8 mouse cellular contexts compared by ENCODE assay signal in genomic region chr4:148444250-148444967, GRCm38 (mm10). TPM values are rescaled to one million over a fixed set of nuclear protein-coding genes. Genes with fewer than 3 reads are reported as not detected.
A peak's percentile ranks its signal among the peaks of the same experiment; 100 is the strongest.
DNase-seq lines count a peak whose midpoint lies in the region; ATAC-seq and TF ChIP-seq lines count a peak whose summit lies in the region.

Gene Ubiad1, minus strand, starts transcription at chr4:148444771.

- H3K79me2 ChIP-seq in MEL (ENCODE audit: control insufficient read depth, insufficient read depth, low read length, poor library complexity) = peaks cover 24% of the 10 kb centered on the region

- no peak for TF ChIP-seq RAD21 in MEL (IDR thresholded peaks at IDR 0.05; ENCODE audit: low read depth, low read length)

- 0 out of 4 replicates have a peak, but pooled peaks of 1 of the 2 experiments have one; percentile 19 for TF ChIP-seq EP300 in MEL (IDR thresholded peaks at IDR 0.05; ENCODE audit: low read depth in 1 of 2, low read length in 2 of 2)
- TF ChIP-seq EP300 in lung, postnatal 0 days (IDR thresholded peaks at IDR 0.05) = no peak

- no peaks in the 10 kb centered on the region for H3K27me3 ChIP-seq in MEL (ENCODE audit: control insufficient read depth in 1 of 2, insufficient read depth in 2 of 2, low read length in 2 of 2)
- H3K27me3 ChIP-seq in cerebellum, adult 2 months (ENCODE audit: control insufficient read depth, insufficient read depth, low read length) = no peaks in the 10 kb centered on the region
- H3K27me3 ChIP-seq in lung, postnatal 0 days (replicated peaks; ENCODE audit: insufficient read depth, low read length) = no peaks in the 10 kb centered on the region

- WGBS in cerebellum, adult 2 months = under 1% methylated on average over 46 of the region's 46 CpGs
- WGBS in lung, postnatal 0 days = 3% methylated on average over 46 of the region's 46 CpGs

- H3K9ac ChIP-seq in MEL (ENCODE audit: control insufficient read depth, low read depth, low read length, poor library complexity, severe bottlenecking) = peak within 1 kb of the TSS; percentile 94
- peak within 1 kb of the TSS; percentile 76 for H3K9ac ChIP-seq in lung, postnatal 0 days (replicated peaks; ENCODE audit: low read depth)

- TF ChIP-seq POLR2A in MEL (IDR thresholded peaks at IDR 0.05; ENCODE audit: control insufficient read depth in 1 of 2, insufficient read depth in 1 of 2, low read depth in 1 of 2, low read length in 2 of 2, poor library complexity in 1 of 2) = peak; percentile 91 to 95
- peak; percentile 63 for TF ChIP-seq POLR2A in cerebellum, adult 2 months (IDR thresholded peaks at IDR 0.05; ENCODE audit: borderline replicate concordance, insufficient read depth, low read length)

- peaks cover 1 to 15% of the 10 kb centered on the region in 2 experiments; a peak in 3 of 4 replicates for H3K4me1 ChIP-seq in MEL (ENCODE audit: control insufficient read depth in 1 of 2, insufficient read depth in 2 of 2, low read length in 2 of 2)
- H3K4me1 ChIP-seq in cerebellum, adult 2 months (ENCODE audit: control insufficient read depth, insufficient read depth, low read length) = no peaks in the 10 kb centered on the region
- peaks cover 8% of the 10 kb centered on the region; the same call in 1 of the 2 replicates for H3K4me1 ChIP-seq in lung, postnatal 0 days (ENCODE audit: insufficient read depth, low read depth, low read length)

- no peak; a peak in 1 of 6 replicates for TF ChIP-seq CTCF in MEL (IDR thresholded peaks at IDR 0.05 in 2 of 3, conservative IDR thresholded peaks at IDR 0.05 in 1 of 3; ENCODE audit: control insufficient read depth in 1 of 3, insufficient read depth in 1 of 3, low read depth in 2 of 3, low read length in 3 of 3, poor library complexity in 1 of 3, severe bottlenecking in 1 of 3)
- no peak for TF ChIP-seq CTCF in cerebellum, adult 2 months (IDR thresholded peaks at IDR 0.05; ENCODE audit: borderline replicate concordance, insufficient read depth, low read depth, low read length)
- peak; percentile 35 for TF ChIP-seq CTCF in lung, postnatal 0 days (IDR thresholded peaks at IDR 0.05)

- peaks cover 0 to 8% of the 10 kb centered on the region in 2 experiments; a peak in 3 of 4 replicates for H3K36me3 ChIP-seq in MEL (ENCODE audit: control insufficient read depth in 1 of 2, insufficient read depth in 2 of 2, low read length in 2 of 2)
- H3K36me3 ChIP-seq in lung, postnatal 0 days (ENCODE audit: insufficient read depth, low read length) = no peaks in the 10 kb centered on the region

- peak; percentile 77 for ATAC-seq in lung, postnatal 0 days

- peak within 1 kb of the TSS; percentile 65 to 93 for H3K4me3 ChIP-seq in MEL (ENCODE audit: control insufficient read depth in 1 of 2, insufficient read depth in 1 of 2, low read depth in 2 of 2, low read length in 2 of 2)
- peak within 1 kb of the TSS; percentile 96 for H3K4me3 ChIP-seq in cerebellum, adult 2 months (replicated peaks; ENCODE audit: insufficient read depth, low read depth, low read length)
- peak within 1 kb of the TSS; percentile 84 for H3K4me3 ChIP-seq in lung, postnatal 0 days (ENCODE audit: low read depth, low read length)

- peak within 1 kb of the TSS; percentile 76 for H3K27ac ChIP-seq in MEL (ENCODE audit: control insufficient read depth, low read depth, low read length)
- H3K27ac ChIP-seq in cerebellum, adult 2 months (ENCODE audit: insufficient read depth, low read length) = peak within 1 kb of the TSS; percentile 91
- peak within 1 kb of the TSS; percentile 79 for H3K27ac ChIP-seq in lung, postnatal 0 days (ENCODE audit: low read length)

- H3K9me3 ChIP-seq in MEL (replicated peaks; ENCODE audit: insufficient read depth, low read length) = no peaks in the 10 kb centered on the region
- H3K9me3 ChIP-seq in lung, postnatal 0 days (ENCODE audit: low read length) = no peaks in the 10 kb centered on the region

- peak within 1 kb of the TSS; percentile 75 for H3K4me2 ChIP-seq in lung, postnatal 0 days (replicated peaks; ENCODE audit: low read depth, low read length)

- peak; percentile 87 for DNase-seq in MEL (ENCODE audit: low read depth, low spot score)
- DNase-seq in cerebellum, adult 2 months = peak; percentile 80 to 86
- DNase-seq in forelimb bud, embryonic 11.5 days (ENCODE audit: low read depth, low spot score) = peak; percentile 71
- peak; percentile 91 for DNase-seq in heart, postnatal 4 days
- peak; percentile 68 for DNase-seq in layer of hippocampus, adult 9-11 months
- peak; percentile 93 for DNase-seq in lung, postnatal 0 days (ENCODE audit: low spot score)
- peak; percentile 63 for DNase-seq in ovary, postnatal 10 days (ENCODE audit: low spot score)
- DNase-seq in thymus, postnatal 10 days (ENCODE audit: low spot score in 2 of 2) = peak; percentile 33 to 53

TF ChIP-seq in MEL, 35 proteins besides CTCF, POLR2A, EP300 and RAD21:
- TF ChIP-seq GATA1 (IDR thresholded peaks at IDR 0.05; ENCODE audit: low read depth, low read length) = no peak
- peak; percentile 87 for TF ChIP-seq HCFC1 (IDR thresholded peaks at IDR 0.05; ENCODE audit: low read depth, low read length)
- TF ChIP-seq MYB (IDR thresholded peaks at IDR 0.05; ENCODE audit: low read depth, low read length) = no peak
- TF ChIP-seq MAZ (IDR thresholded peaks at IDR 0.05; ENCODE audit: low read depth, low read length) = peak; percentile 60; the same call in 1 of the 2 replicates
- TF ChIP-seq MXI1 (IDR thresholded peaks at IDR 0.05; ENCODE audit: low read depth, low read length) = peak; percentile 68
- TF ChIP-seq NRF1 (IDR thresholded peaks at IDR 0.05; ENCODE audit: insufficient read depth, low read depth, low read length, poor library complexity, severe bottlenecking) = no peak
- TF ChIP-seq NELFE (IDR thresholded peaks at IDR 0.05; ENCODE audit: low read depth, low read length) = peak; percentile 88
- TF ChIP-seq MAX (IDR thresholded peaks at IDR 0.05; ENCODE audit: low read length) = no peak; the same call in 1 of the 2 replicates
- TF ChIP-seq TAL1 (IDR thresholded peaks at IDR 0.05; ENCODE audit: low read length) = no peak
- TF ChIP-seq SIN3A (IDR thresholded peaks at IDR 0.05; ENCODE audit: low read length) = peak; percentile 77
- TF ChIP-seq ZC3H11A (IDR thresholded peaks at IDR 0.05; ENCODE audit: low read depth, low read length) = no peak
- TF ChIP-seq GABPA (IDR thresholded peaks at IDR 0.05; ENCODE audit: low read depth, low read length) = no peak
- TF ChIP-seq USF1 (IDR thresholded peaks at IDR 0.05; ENCODE audit: low read depth, low read length) = no peak
- TF ChIP-seq ZMIZ1 (IDR thresholded peaks at IDR 0.05; ENCODE audit: low read depth, low read length) = peak; percentile 51
- no peak for TF ChIP-seq ELF1 (IDR thresholded peaks at IDR 0.05; ENCODE audit: low read depth, low read length)
- no peak for TF ChIP-seq SMC3 (IDR thresholded peaks at IDR 0.05; ENCODE audit: low read depth, low read length)
- TF ChIP-seq CHD1 (IDR thresholded peaks at IDR 0.05; ENCODE audit: low read depth, low read length) = no peak
- no peak for TF ChIP-seq ZNF384 (IDR thresholded peaks at IDR 0.05; ENCODE audit: low read depth, low read length)
- TF ChIP-seq RCOR1 (IDR thresholded peaks at IDR 0.05; ENCODE audit: low read depth, low read length) = no peak
- TF ChIP-seq POLR2AphosphoS2 (IDR thresholded peaks at IDR 0.05; ENCODE audit: low read length) = 0 out of 2 replicates have a peak, but pooled peaks have one; percentile 62
- TF ChIP-seq POLR2AphosphoS5 (IDR thresholded peaks at IDR 0.05; ENCODE audit: borderline replicate concordance, low read depth, low read length) = no peak
- no peak for TF ChIP-seq MEF2A (IDR thresholded peaks at IDR 0.05; ENCODE audit: extremely low read depth, insufficient replicate concordance, low read depth, low read length, poor library complexity, severe bottlenecking)
- 0 out of 2 replicates have a peak, but pooled peaks have one; percentile 65 for TF ChIP-seq TBP (IDR thresholded peaks at IDR 0.05; ENCODE audit: low read depth, low read length)
- peak; percentile 73 for TF ChIP-seq TCF12 (IDR thresholded peaks at IDR 0.05; ENCODE audit: low read depth, low read length)
- no peak for TF ChIP-seq E2F4 (IDR thresholded peaks at IDR 0.05; ENCODE audit: borderline replicate concordance, low read depth, low read length)
- 0 out of 2 replicates have a peak, but pooled peaks have one; percentile 38 for TF ChIP-seq MYC (IDR thresholded peaks at IDR 0.05; ENCODE audit: low read depth, low read length)
- TF ChIP-seq USF2 (IDR thresholded peaks at IDR 0.05; ENCODE audit: borderline replicate concordance in 1 of 2, insufficient read depth in 1 of 2, low read depth in 1 of 2, low read length in 2 of 2) = no peak
- TF ChIP-seq KAT2A (conservative IDR thresholded peaks at IDR 0.05; ENCODE audit: low read depth, low read length) = no peak; the same call in 1 of the 2 replicates
- TF ChIP-seq CHD2 (IDR thresholded peaks at IDR 0.05; ENCODE audit: low read length) = no peak
- TF ChIP-seq UBTF (IDR thresholded peaks at IDR 0.05; ENCODE audit: borderline replicate concordance, insufficient read depth, low read depth, low read length) = no peak
- TF ChIP-seq MAFK (IDR thresholded peaks at IDR 0.05; ENCODE audit: borderline replicate concordance, low read depth, low read length) = no peak
- no peak for TF ChIP-seq ETS1 (IDR thresholded peaks at IDR 0.05; ENCODE audit: low read depth, low read length)
- TF ChIP-seq JUND (IDR thresholded peaks at IDR 0.05; ENCODE audit: low read depth, low read length) = no peak
- no peak for TF ChIP-seq BHLHE40 (IDR thresholded peaks at IDR 0.05; ENCODE audit: borderline replicate concordance, low read depth, low read length)
- TF ChIP-seq ZKSCAN1 (IDR thresholded peaks at IDR 0.05; ENCODE audit: low read depth, low read length) = no peak

RNA-seq across cellular contexts. Expression of gene Ubiad1, which starts in this region (rescaled TPM):
- 17.1 and 19.4 TPM in 2 replicates for total RNA-seq in MEL (2012; rRNA removed)
- 10 to 100 TPM in 1 of 2 experiments, not detected in 1; 24.3 TPM for polyA plus RNA-seq in MEL (2012; ENCODE audit: insufficient read depth in 1 of 2, insufficient read length in 2 of 2, low read depth in 1 of 2, low replicate concordance in 2 of 2, missing spikeins in 1 of 2)
- 11.2 and 12.9 TPM in 2 replicates for polyA plus RNA-seq in cerebellum, adult 2 months (2012; rRNA removed)
- 10 to 100 TPM; 19.5 to 21.5 TPM for total RNA-seq in heart, postnatal 4 days (2021)
- 11.4 and 11.5 TPM in 2 replicates for polyA plus RNA-seq in lung, postnatal 0 days (2015; fragmentation: Nextera tagmentation; extraction: Ambion mirVana)

Comparison
In these comparisons a context has a peak if more than half of its experiments do, and no peak if none do; other contexts are left out.
1. Peak in every context shown above with its lines: DNase-seq, ATAC-seq, H3K4me3 ChIP-seq and H3K27ac ChIP-seq.
2. DNase-seq: peak in every context shown above with its lines; median percentile 93 in lung, postnatal 0 days; 91 in heart, postnatal 4 days; 87 in MEL; 83 in cerebellum, adult 2 months; 71 in forelimb bud, embryonic 11.5 days; 68 in layer of hippocampus, adult 9-11 months; 63 in ovary, postnatal 10 days; 43 in thymus, postnatal 10 days.